Mouse (Mus musculus) neural tube, embryonic 14.5 days (tissue): ENCODE data around the gene Arl6ip6. TPM values are rescaled to one million over a fixed set of nuclear protein-coding genes. Genes with fewer than 3 reads are reported as not detected.

Experiments used
- polyA plus RNA-seq: library from polyadenylated mRNA; unstranded; fragments of >200 nt; fragmentation: Nextera tagmentation; extraction: Ambion mirVana; gene quantifications from 2 replicates; pipeline ENCODE4 v1.2.1, GENCODE M21; 2014

Arl6ip6 gene
- polyA plus RNA-seq, 1 experiment from 2014 or later = 27.6 TPM

Other genes starting within 250 kb of the Arl6ip6 start
- gene Prpf40a, start 442 bp upstream of the Arl6ip6 start, polyA plus RNA-seq = 110 and 118 TPM in 2 replicates